Mouse (Mus musculus) kidney, postnatal 14 days (tissue): ENCODE results near the gene Gm12184.
"Not testable (repeated sequence)": the region's sequence is repeated elsewhere in the genome, so short reads cannot be mapped to it uniquely, and the experiment has no call there.

Experiments used
- DNase-seq: peaks from one replicate; pipeline ENCODE4 v3.0.0; 2022; ENCODE audit warnings: mixed read lengths

The Gm12184 gene

GRCm38 (mm10) chr11:48825979-48826751 is at the start of gene Gm12184, which contains the start of gene Trim7:
Gene Gm12184, minus strand, starts transcription at chr11:48826655.
Gene Trim7, plus strand, starts transcription at chr11:48826140.
- not testable (repeated sequence) for DNase-seq

GRCm38 (mm10) chr11:48875343-48875837 is 48.9 kb upstream of the Gm12184 start:
- not testable (repeated sequence) for DNase-seq

GRCm38 (mm10) chr11:48874465-48874864 is 48.0 kb upstream of the Gm12184 start:
- DNase-seq, result peak; percentile 70

- DNase-seq, result no peak
These were observed 47.3 kb upstream of the Gm12184 start for GRCm38 (mm10) chr11:48873591-48874290.

- DNase-seq, result no peak
These were observed 46.3 kb upstream of the Gm12184 start for GRCm38 (mm10) chr11:48872695-48873300.

GRCm38 (mm10) chr11:48871817-48872541 is 45.5 kb upstream of the Gm12184 start:
- DNase-seq, result peak; percentile 46

GRCm38 (mm10) chr11:48871201-48871772 is 44.8 kb upstream of the Gm12184 start, which contains the start of gene Irgm1:
Gene Irgm1, minus strand, starts transcription at chr11:48871683.
- DNase-seq, result peak; percentile 84

GRCm38 (mm10) chr11:48870781-48871180 is 44.3 kb upstream of the Gm12184 start:
- DNase-seq, result no peak

GRCm38 (mm10) chr11:48869380-48870110 is 43.1 kb upstream of the Gm12184 start:
- peak; percentile 58 for DNase-seq

- DNase-seq, result no peak
These were observed 40.0 kb upstream of the Gm12184 start for GRCm38 (mm10) chr11:48866481-48866880.

GRCm38 (mm10) chr11:48863808-48864207 is 37.4 kb upstream of the Gm12184 start:
- no peak for DNase-seq

- DNase-seq, result no peak
These were observed 36.4 kb upstream of the Gm12184 start for GRCm38 (mm10) chr11:48862784-48863319.

- peak; percentile 76 for DNase-seq
These were observed 32.6 kb upstream of the Gm12184 start for GRCm38 (mm10) chr11:48859014-48859413.

GRCm38 (mm10) chr11:48853474-48854180 is 27.2 kb upstream of the Gm12184 start:
- DNase-seq, result peak; percentile 90

GRCm38 (mm10) chr11:48852624-48853473 is 26.4 kb upstream of the Gm12184 start:
- DNase-seq, result no peak

GRCm38 (mm10) chr11:48852190-48852589 is 25.7 kb upstream of the Gm12184 start:
- no peak for DNase-seq

GRCm38 (mm10) chr11:48851270-48851995 is 25.0 kb upstream of the Gm12184 start:
- DNase-seq, result no peak

- DNase-seq, result no peak
These were observed 23.8 kb upstream of the Gm12184 start for GRCm38 (mm10) chr11:48850240-48850639.

- no peak for DNase-seq
These were observed 20.4 kb upstream of the Gm12184 start for GRCm38 (mm10) chr11:48846881-48847280.
